ENCODE assay signal across 22 mouse cellular contexts in genomic region chr2:137695885-137696284, GRCm38 (mm10).
DNase-seq lines count a peak whose midpoint lies in the region; ATAC-seq and TF ChIP-seq lines count a peak whose summit lies in the region.
"Had no signal": no experiment of that assay in that cellular context is flagged by ENCODE, and none has a peak within 500 bp of the region (broad histone marks: within the 10 kb centered on the region; RNA-seq: fewer than 3 reads in every experiment).

No protein-coding gene starts in this region.

- H3K36me3 ChIP-seq in myocyte (ENCODE audit: control insufficient read depth, insufficient read depth), result no peaks in the 10 kb centered on the region
- no peaks in the 10 kb centered on the region for H3K36me3 ChIP-seq in hindbrain, embryonic 11.5 days (ENCODE audit: control insufficient read depth, insufficient read depth, low read length)
- H3K36me3 ChIP-seq: embryonic facial prominence, embryonic 10.5 days; embryonic facial prominence, embryonic 12.5 days; forebrain, embryonic 10.5 days; forebrain, embryonic 12.5 days had no signal

- no peaks in the 10 kb centered on the region for H3K9me3 ChIP-seq in hindbrain, embryonic 11.5 days (ENCODE audit: control insufficient read depth, low read length)
- H3K9me3 ChIP-seq: embryonic facial prominence, embryonic 10.5 days; embryonic facial prominence, embryonic 12.5 days; forebrain, embryonic 10.5 days; forebrain, embryonic 12.5 days had no signal

- H3K4me3 ChIP-seq in myocyte, result no peak overlapping the region
- no peak overlapping the region for H3K4me3 ChIP-seq in hindbrain, embryonic 11.5 days (ENCODE audit: low read depth, low read length)
- H3K4me3 ChIP-seq: embryonic facial prominence, embryonic 10.5 days; embryonic facial prominence, embryonic 12.5 days; erythroblast, embryonic 14.5 days; forebrain, embryonic 10.5 days; forebrain, embryonic 12.5 days had no signal

- H3K4me1 ChIP-seq in hindbrain, embryonic 11.5 days (replicated peaks; ENCODE audit: control insufficient read depth, insufficient read depth, low read length), result no peaks in the 10 kb centered on the region
- H3K4me1 ChIP-seq: forebrain, embryonic 12.5 days had no signal

- H3K9ac ChIP-seq in hindbrain, embryonic 11.5 days (ENCODE audit: low read depth, low read length), result no peak overlapping the region
- H3K9ac ChIP-seq: embryonic facial prominence, embryonic 12.5 days; forebrain, embryonic 12.5 days had no signal

- 93% methylated on average over 5 of the region's 5 CpGs for WGBS in hindbrain, embryonic 11.5 days

- H3K4me2 ChIP-seq in myocyte (ENCODE audit: low read depth), result no peak overlapping the region
- H3K4me2 ChIP-seq in hindbrain, embryonic 11.5 days (replicated peaks; ENCODE audit: low read depth, low read length), result no peak overlapping the region
- H3K4me2 ChIP-seq: embryonic facial prominence, embryonic 12.5 days; forebrain, embryonic 12.5 days had no signal

- no peak for TF ChIP-seq POLR2A in myocyte (IDR thresholded peaks at IDR 0.05; ENCODE audit: insufficient read length, low read depth)

- no peak overlapping the region for H3ac ChIP-seq in myocyte (ENCODE audit: control insufficient read depth, insufficient read length)

- H3K27ac ChIP-seq in hindbrain, embryonic 11.5 days (ENCODE audit: low read depth, low read length), result no peak overlapping the region
- H3K27ac ChIP-seq: embryonic facial prominence, embryonic 10.5 days; embryonic facial prominence, embryonic 12.5 days; forebrain, embryonic 10.5 days; forebrain, embryonic 12.5 days had no signal

- no peaks in the 10 kb centered on the region for H3K79me2 ChIP-seq in myocyte (ENCODE audit: control insufficient read depth, insufficient read depth)

- no peaks in the 10 kb centered on the region for H3K27me3 ChIP-seq in myocyte (ENCODE audit: control insufficient read depth, insufficient read depth, insufficient read length)
- H3K27me3 ChIP-seq in hindbrain, embryonic 11.5 days (ENCODE audit: control insufficient read depth, insufficient read depth, low read length), result peaks cover 10% of the 10 kb centered on the region; the same call in 1 of the 2 replicates
- H3K27me3 ChIP-seq: embryonic facial prominence, embryonic 12.5 days; Patski had no signal

- peak; percentile 52; the same call in 1 of the 2 replicates for ATAC-seq in frontal cortex, adult (ENCODE audit: low TSS enrichment)
- no peak for ATAC-seq in hindbrain, embryonic 11.5 days (ENCODE audit: low FRiP score)
- ATAC-seq: forebrain, embryonic 14.5 days; forebrain, embryonic 16.5 days; Patski had no signal

- DNase-seq in frontal cortex, postnatal 36 days (ENCODE audit: low spot score in 2 of 2), result no peak
- DNase-seq in brain, adult 2 months (ENCODE audit: low read depth, low spot score), result peak; percentile 16
- no peak for DNase-seq in hindbrain, embryonic 11.5 days (ENCODE audit: low spot score)
- no peak for DNase-seq in spleen, adult 18-20 months
- DNase-seq: adrenal gland, adult 2 months; adrenal gland, postnatal 10 days; adrenal gland, postnatal 25 days; cerebellum, adult 11-12 months; cerebellum, adult 2 months; cerebellum, adult 9-10 months; cerebellum, postnatal 10 days; cerebellum, postnatal 25 days had no signal

TF ChIP-seq in myocyte, 11 proteins besides CTCF, POLR2A, EP300 and RAD21:
- TF ChIP-seq CEBPB (IDR thresholded peaks at IDR 0.05; ENCODE audit: insufficient read depth, poor library complexity, severe bottlenecking) (peak; percentile 90), POLR2AphosphoS2 (IDR thresholded peaks at IDR 0.05; ENCODE audit: insufficient read length, low read depth) (no peak), E2F4 (IDR thresholded peaks at IDR 0.05; ENCODE audit: insufficient read depth) (no peak)
TF ChIP-seq in myocyte: peak in this region for 1.
